Mouse (Mus musculus) lung, adult 2 months (tissue): ENCODE data around the gene H2-Oa.

Experiments
- CTCF ChIP-seq: fragments of 200-500 bp; IDR thresholded peaks from 2 replicates; pipeline ENCODE4 v1.5.1; 2011; ENCODE audit warnings: mild to moderate bottlenecking, low read length, control low read depth; ENCODE audit not compliant: insufficient read depth
- POLR2A ChIP-seq: fragments of 200-500 bp; IDR thresholded peaks from 2 replicates; pipeline ENCODE4 v1.6.1; 2011; ENCODE audit warnings: low read depth, mild to moderate bottlenecking, control low read depth, low read length, borderline replicate concordance; ENCODE audit errors: extremely low read depth

GRCm38 (mm10) chr17:34143461-34143860 lies 51.3 kb downstream of the H2-Oa start:
- TF ChIP-seq CTCF (no peak), POLR2A (no peak)
